Comparison of ENCODE assay signal across 9 mouse cellular contexts in genomic region chr16:90656571-90657011, GRCm38 (mm10).
DNase-seq lines count a peak whose midpoint lies in the region; ATAC-seq lines count a peak whose summit lies in the region.
"Had no signal": no experiment of that assay in that cellular context is flagged by ENCODE, and none has a peak within 500 bp of the region (broad histone marks: within the 10 kb centered on the region; RNA-seq: fewer than 3 reads in every experiment).

No protein-coding gene starts in this region.

- no peaks in the 10 kb centered on the region for H3K27me3 ChIP-seq in embryonic facial prominence, embryonic 13.5 days
- no peaks in the 10 kb centered on the region for H3K27me3 ChIP-seq in midbrain, embryonic 16.5 days (ENCODE audit: control insufficient read depth, insufficient read depth, low read depth, low read length)

- H3K27ac ChIP-seq in embryonic facial prominence, embryonic 13.5 days: 0 out of 2 replicates have a peak overlapping the region, but pooled peaks have one; percentile 5
- H3K27ac ChIP-seq in midbrain, embryonic 16.5 days (ENCODE audit: low read length): 0 out of 2 replicates have a peak overlapping the region, but pooled peaks have one; percentile 28

- intact Hi-C loops in heart, postnatal 36 days (cut with DNase I): no loop called here

- 43% methylated on average over 16 of the region's 16 CpGs for WGBS in embryonic facial prominence, embryonic 13.5 days
- 7% methylated on average over 16 of the region's 16 CpGs for WGBS in midbrain, embryonic 16.5 days

- H3K4me3 ChIP-seq in embryonic facial prominence, embryonic 13.5 days: no peak overlapping the region
- H3K4me3 ChIP-seq in midbrain, embryonic 16.5 days (ENCODE audit: low read depth, low read length): no peak overlapping the region

- H3K36me3 ChIP-seq in embryonic facial prominence, embryonic 13.5 days: no peaks in the 10 kb centered on the region
- H3K36me3 ChIP-seq in midbrain, embryonic 16.5 days (ENCODE audit: control insufficient read depth, insufficient read depth, low read length): no peaks in the 10 kb centered on the region

- peaks cover 8% of the 10 kb centered on the region for H3K4me1 ChIP-seq in embryonic facial prominence, embryonic 13.5 days
- H3K4me1 ChIP-seq in midbrain, embryonic 16.5 days (ENCODE audit: control insufficient read depth, insufficient read depth, low read length): peaks cover 7% of the 10 kb centered on the region

- H3K9ac ChIP-seq in embryonic facial prominence, embryonic 13.5 days: no peak overlapping the region
- peak overlapping the region; percentile 53; the same call in 1 of the 2 replicates for H3K9ac ChIP-seq in midbrain, embryonic 16.5 days (ENCODE audit: low read depth, low read length)

- peak; percentile 64 for DNase-seq in heart, adult 11 months
- DNase-seq in heart, postnatal 36 days: no peak
- peak; percentile 13 to 21 for DNase-seq in kidney, adult 8-10 months
- no peak for DNase-seq in adrenal gland, postnatal 36 days
- no peak for DNase-seq in heart, postnatal 4 days

- no peak for ATAC-seq in embryonic facial prominence, embryonic 13.5 days (ENCODE audit: insufficient number of reproducible peaks, insufficient read depth, low FRiP score, low TSS enrichment, low read depth)
- ATAC-seq in midbrain, embryonic 16.5 days: peak; percentile 68
- ATAC-seq in erythroid progenitor cell, adult 5-6 weeks (replicated peaks; ENCODE audit: low FRiP score, poor library complexity, severe bottlenecking): no peak

- no peak overlapping the region for H3K4me2 ChIP-seq in embryonic facial prominence, embryonic 13.5 days
- H3K4me2 ChIP-seq in midbrain, embryonic 16.5 days (ENCODE audit: low read length): no peak overlapping the region
- H3K4me2 ChIP-seq: liver, embryonic 11.5 days had no signal

- no peaks in the 10 kb centered on the region for H3K9me3 ChIP-seq in embryonic facial prominence, embryonic 13.5 days
- no peaks in the 10 kb centered on the region for H3K9me3 ChIP-seq in midbrain, embryonic 16.5 days (replicated peaks; ENCODE audit: control insufficient read depth, low read length, poor library complexity, severe bottlenecking)

Comparison
In these comparisons a context has a peak if more than half of its experiments do, and no peak if none do; other contexts are left out.
1. DNase-seq: peak in heart, adult 11 months (single experiment) and kidney, adult 8-10 months (2 of 2); none in heart, postnatal 36 days (0 of 2), adrenal gland, postnatal 36 days (0 of 2) and heart, postnatal 4 days (single experiment).